Mouse (Mus musculus) kidney, adult 9 months (tissue): ENCODE measurements at regions not wholly inside any gene's neighbourhood (a gene's known extent, or its start where the extent isn't known, plus 50 kb on each side); places are given as distances from the start of the nearest gene placed in this dataset.
"Not testable (repeated sequence)": the region's sequence is repeated elsewhere in the genome, so short reads cannot be mapped to it uniquely, and the experiment has no call there.

Experiments used
- DNase-seq: peaks from one replicate; pipeline ENCODE4 v3.0.0; 2022

DNA sequence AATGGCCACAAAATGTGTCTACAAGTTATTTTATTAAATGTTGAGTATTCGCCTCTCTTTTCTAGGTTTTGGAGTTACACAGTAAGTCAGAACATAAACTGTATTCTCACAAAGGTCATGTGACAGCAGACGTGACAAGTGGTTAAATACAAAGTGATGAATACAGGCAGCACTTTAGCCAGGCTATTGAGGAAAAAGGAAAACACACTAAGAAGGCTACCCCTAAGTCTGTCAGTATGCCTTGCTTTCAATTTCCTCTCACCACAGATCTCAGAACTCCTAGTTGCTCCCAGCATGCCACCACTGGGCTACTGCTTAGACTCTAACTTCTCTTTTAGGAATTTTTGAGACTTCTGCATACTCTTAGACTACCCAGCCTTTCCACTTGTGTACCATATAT lies 297.9 kb upstream of the Pex5l start:
- DNase-seq = no peak

GRCm38 (mm10) chr3:33440500-33440899 lies 297.5 kb upstream of the Pex5l start:
- DNase-seq = no peak

DNA sequence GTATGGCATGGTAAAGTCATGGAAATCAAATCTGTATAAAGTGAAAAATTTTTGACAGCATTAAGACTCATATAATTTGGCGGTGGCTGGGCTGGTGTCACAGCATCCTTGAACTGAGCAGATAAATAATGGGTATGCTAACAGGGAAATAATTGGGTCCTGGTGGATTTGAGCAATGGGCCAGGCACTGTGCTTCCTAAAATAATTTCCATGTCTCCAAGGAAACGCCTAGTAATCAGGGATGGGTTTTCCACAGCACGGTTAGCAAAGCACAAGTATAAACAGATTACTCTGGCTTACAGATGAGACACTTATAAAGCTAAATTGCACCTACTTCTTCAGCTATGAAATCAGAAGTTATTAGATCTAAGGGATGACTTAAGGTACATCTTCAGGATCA lies 273.9 kb upstream of the Pex5l start:
- no peak for DNase-seq

DNA sequence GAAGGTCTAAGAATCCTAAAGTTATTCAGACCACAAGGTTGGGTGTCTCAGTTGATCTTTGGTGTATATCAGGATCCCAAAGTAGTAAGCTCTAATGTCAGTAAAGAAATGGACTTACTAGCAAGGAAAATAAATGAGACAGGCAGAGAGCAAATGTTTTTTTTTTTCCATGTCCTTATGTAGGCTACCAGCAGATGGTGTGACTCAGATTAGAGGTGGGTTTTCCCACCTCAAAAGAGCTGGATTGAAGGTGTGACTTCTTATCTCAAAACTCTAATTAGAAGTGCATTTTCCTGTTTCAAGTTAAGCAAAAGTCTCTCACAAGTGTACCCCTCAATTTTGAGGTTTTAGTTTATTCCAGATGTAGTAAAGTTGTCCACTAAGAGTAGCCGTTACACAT lies 273.3 kb upstream of the Pex5l start:
- DNase-seq = no peak

- no peak for DNase-seq
Observed at GRCm38 (mm10) chr3:33401904-33402303, 258.9 kb upstream of the Pex5l start.

- no peak for DNase-seq
Observed at GRCm38 (mm10) chr3:33399321-33399720, 256.3 kb upstream of the Pex5l start.

DNA sequence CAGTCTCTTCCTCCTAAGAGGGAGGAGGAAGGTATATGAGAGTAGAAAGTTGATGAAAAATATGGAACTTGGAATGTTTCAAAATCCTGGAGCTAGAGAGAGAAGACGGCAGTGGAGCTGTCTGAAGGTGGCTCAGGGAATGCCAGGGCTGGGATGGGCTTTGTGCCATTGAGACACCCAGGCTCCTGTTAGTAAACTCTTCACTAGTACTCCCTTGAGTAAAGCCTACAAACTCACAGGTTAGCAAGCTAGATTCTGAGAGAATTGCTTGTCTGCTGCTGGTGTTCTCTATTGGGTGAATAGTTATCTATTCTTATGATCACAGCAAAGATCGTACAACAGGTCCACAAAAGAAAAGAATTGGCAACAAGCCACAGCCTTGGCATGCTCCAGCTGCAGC lies 255.3 kb upstream of the Pex5l start:
- no peak for DNase-seq

- no peak for DNase-seq
Observed at GRCm38 (mm10) chr3:33397217-33397616, 254.2 kb upstream of the Pex5l start.

DNA sequence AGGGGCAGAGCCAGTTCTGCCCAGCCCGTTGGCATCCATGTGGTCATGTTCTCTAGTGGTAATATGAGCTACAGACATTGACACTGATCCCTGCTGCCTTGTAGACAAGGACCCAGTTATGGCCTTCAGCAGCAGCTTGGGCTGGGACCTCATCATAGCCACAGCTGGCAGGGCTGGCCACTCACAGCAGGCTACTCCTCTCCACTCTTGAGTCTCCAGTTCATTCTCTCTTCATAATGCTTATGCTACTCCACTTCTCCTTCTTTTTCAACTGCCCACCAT lies 249.4 kb upstream of the Pex5l start:
- no peak for DNase-seq

DNA sequence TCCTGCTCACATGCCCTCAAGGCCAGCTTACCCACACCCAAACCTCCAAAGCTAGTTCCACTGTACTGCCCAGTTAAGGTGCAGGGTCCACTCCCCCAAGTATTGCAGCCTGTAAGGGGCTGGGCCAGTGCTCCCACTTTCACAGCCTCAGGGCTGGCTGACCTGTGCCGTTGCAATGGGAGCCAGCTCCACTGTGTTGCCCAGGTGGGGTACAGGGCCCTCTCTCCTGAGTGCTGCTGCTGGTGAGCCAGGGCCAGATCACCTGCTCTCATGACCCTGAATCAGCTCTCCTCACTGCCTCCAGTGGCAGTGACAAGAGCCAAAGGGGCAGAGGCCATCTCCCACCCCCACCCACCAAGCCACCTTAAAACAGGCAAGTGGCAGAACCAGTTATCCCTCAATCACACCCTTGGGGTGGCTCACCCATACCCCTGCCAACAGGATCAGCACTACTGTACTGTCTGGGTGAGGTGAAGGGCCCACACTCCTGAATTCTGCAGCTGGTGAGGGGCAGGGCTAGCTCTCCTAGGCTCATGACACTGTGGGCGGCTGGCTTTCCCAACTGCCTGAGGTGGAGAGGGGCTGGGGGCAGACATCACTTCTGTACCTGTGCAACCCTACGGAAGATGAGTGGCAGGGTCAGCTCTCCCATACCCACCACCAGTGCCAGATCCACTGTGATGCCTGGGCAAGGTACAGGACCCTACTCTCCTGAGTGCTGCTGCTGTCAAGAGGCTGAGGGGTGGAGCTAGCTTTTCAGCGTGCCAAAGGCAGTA lies 248.9 kb upstream of the Pex5l start:
- no peak for DNase-seq

- no peak for DNase-seq
Observed at GRCm38 (mm10) chr3:33388171-33388570, 245.1 kb upstream of the Pex5l start.

DNA sequence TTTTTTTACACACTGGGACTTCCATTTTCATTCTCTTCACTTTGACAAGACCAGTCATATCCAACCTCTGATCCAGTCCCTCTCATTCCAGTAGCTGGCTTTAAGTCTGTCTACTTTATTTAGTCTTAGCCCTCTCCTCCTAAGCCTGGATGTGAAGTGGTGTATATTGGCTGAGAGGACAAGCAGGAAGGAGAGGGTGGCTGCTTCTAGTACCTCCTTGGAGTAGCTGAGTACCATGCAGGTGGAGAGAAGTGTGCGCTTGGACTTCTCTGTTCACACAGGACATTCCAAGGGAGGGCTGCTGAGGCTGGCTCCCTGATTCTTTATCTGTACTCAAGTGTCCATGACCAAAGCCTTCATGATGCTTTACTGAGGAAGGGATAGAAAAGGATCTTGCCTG lies 240.6 kb upstream of the Pex5l start:
- DNase-seq = no peak

DNA sequence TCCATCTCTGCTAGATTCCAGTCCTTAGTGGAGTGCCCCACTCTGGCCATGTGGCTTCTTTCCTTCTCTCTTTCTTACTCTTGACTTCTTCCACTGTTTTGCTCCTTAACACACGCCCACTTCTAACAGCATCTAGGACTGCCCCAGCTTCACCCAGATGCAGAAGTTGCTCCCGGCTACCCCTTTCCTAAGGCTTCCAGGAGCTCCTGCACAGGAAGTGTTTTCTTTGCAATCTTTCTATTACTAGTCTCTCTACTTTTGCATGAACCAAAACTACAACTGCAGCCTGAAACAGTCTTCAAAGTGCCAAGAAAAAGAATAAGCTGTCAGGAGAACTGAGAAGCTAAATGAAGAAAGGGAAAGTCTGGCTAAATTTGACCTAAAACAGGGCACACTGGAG lies 236.6 kb upstream of the Pex5l start:
- DNase-seq = no peak

DNA sequence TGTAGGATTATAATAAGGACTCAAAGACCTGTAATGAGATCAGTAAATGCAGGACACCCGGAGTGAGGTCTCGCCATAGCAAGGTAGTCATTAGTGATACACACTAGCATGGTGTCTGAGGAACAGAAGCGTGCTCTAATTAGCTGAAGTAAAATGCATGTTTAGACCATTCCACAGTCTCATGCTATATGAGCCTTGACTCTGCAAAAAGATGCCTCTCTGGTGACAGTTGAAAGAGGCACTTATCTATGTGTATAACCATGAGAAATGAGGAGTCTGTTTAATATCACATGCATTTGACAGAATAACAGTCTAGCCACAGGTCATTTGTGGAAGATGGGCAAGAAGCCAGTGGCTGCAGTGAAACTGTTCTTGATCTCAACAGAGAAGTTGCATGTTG lies 232.1 kb upstream of the Pex5l start:
- no peak for DNase-seq

GRCm38 (mm10) chr3:33372806-33373205 lies 229.8 kb upstream of the Pex5l start:
- DNase-seq = no peak

DNA sequence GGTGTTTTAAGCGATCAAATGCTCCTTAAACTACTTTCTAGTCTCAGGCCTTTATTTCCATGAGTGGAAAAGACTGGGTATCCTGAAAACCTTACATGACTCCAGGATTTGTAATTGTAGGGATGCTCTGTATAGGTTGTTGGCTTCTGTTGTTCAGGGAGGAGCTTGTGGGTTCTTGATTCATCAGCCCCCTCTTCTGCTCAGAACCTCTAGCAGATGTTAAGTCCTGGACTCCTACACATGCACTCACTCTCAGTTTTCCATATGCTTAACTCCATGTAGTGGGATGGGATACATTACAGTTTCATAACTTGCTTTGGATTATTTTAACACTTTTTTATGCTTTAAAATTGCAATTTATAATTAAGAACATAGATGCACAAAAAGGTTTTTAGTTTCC lies 220.5 kb upstream of the Pex5l start:
- DNase-seq = no peak

- no peak for DNase-seq
Observed at GRCm38 (mm10) chr3:33360030-33360429, 217.0 kb upstream of the Pex5l start.

GRCm38 (mm10) chr3:33353860-33354259 lies 210.8 kb upstream of the Pex5l start:
- no peak for DNase-seq

GRCm38 (mm10) chr3:33350986-33351385 lies 207.9 kb upstream of the Pex5l start:
- no peak for DNase-seq

GRCm38 (mm10) chr3:33334056-33334455 lies 191.0 kb upstream of the Pex5l start:
- DNase-seq = no peak

- not testable (repeated sequence) for DNase-seq
Observed at GRCm38 (mm10) chr3:33317691-33318090, 174.6 kb upstream of the Pex5l start.

DNA sequence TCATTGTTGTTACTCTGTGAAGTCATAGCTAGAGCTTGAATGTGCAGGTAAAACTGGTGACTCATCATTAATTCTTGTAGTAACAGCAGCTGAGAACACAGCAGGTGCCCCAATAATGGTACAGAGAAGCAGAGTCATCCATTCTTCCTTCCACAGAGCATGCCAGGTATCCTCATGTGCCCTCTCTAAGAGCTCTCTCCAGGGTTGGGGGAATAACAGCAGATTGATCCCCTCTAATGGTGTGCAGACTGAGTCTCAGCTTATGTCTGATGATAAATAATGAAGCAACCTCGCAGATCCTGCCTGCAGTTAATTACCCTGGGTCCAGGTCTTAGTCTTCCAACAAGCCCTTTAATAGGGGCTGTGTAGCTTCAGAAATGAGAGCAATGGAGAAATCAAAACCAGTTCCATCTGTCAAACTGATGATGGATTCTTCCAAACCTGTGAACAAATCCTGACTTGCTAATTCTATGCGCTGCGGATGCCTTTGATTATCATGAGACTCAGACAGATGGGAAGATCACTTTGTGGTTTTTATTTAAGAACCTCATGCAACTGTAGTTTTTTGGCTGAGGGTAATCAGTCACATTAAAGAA lies 169.3 kb upstream of the Pex5l start:
- DNase-seq = no peak

GRCm38 (mm10) chr3:33308212-33308611 lies 165.2 kb upstream of the Pex5l start:
- peak; percentile 2 for DNase-seq

DNA sequence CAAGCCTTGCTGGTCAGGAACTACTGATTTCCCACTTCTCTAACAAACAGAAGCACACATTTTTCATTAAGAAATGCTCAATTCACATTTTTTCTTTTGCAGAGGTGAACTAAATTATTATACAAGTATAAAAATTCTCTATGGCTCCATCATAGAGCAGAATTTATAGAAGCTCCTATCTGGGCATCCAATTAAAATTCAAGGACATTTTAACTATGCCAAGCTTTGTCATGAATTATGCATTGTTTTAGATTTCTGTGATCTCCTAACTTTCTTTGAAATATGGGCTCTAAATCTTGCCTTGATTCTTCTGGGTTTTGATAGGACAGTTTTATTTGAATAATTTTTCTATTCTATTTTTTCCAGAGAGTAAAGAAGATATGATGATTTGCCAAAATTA lies 163.1 kb upstream of the Pex5l start:
- no peak for DNase-seq

DNA sequence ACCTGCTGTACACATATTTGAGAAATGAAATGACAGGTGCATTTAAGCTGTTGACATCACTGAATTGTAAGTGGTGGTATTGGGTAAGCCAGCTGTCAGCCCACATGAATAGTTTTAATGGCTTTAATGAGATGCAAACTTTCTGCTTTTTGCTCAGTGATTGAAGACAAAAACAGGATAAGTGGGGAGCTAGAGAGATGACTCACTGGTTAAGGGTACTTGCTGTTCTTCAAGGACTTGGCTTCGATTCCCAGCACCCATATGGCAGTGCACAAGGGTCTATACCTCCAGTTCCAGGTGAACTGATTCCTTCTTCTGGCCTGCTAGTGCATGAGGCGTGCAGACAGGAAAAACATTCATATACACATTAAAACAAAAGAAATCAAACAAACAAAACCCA lies 162.7 kb upstream of the Pex5l start:
- no peak for DNase-seq
